Mouse (Mus musculus): Measurements from ENCODE around the gene Zfp704. TPM values are rescaled to one million over a fixed set of nuclear protein-coding genes. Genes with fewer than 3 reads are reported as not detected.

Zfp704 gene
- total and polyA plus RNA-seq, 2 experiments from 2014 or later = 11.3 to 68.8 TPM

- no peak for TF ChIP-seq CTCF (IDR thresholded peaks at IDR 0.05)
- Histone ChIP-seq H3K27ac (ENCODE audit: low read depth, low read length) (no peak overlapping the region), H3K27me3 (ENCODE audit: insufficient read depth, low read length) (no peaks in the 10 kb centered on the region), H3K4me1 (ENCODE audit: insufficient read depth, low read length) (0 out of 2 replicates have a peak, but pooled peaks cover 3% of the 10 kb centered on the region), H3K4me2 (ENCODE audit: low read depth, low read length, poor library complexity, severe bottlenecking) (no peak overlapping the region), H3K36me3 (ENCODE audit: insufficient read depth, low read length) (0 out of 2 replicates have a peak, but pooled peaks cover 7% of the 10 kb centered on the region), H3K9ac (replicated peaks; ENCODE audit: low read length, poor library complexity, severe bottlenecking) (no peak overlapping the region), H3K4me3 (ENCODE audit: low read depth, low read length) (no peak overlapping the region), H3K9me3 (ENCODE audit: low read length) (no peaks in the 10 kb centered on the region)
- DNase-seq (ENCODE audit: low spot score) = no peak
- WGBS = 89% methylated on average over 11 of the region's 11 CpGs
- ATAC-seq (ENCODE audit: low FRiP score) = no peak
Measured at GRCm38 (mm10) chr3:9562649-9563328, 47.1 kb downstream of the Zfp704 start.

GRCm38 (mm10) chr3:9557778-9558560, 51.9 kb downstream of the Zfp704 start:
- Histone ChIP-seq H3K36me3 (ENCODE audit: insufficient read depth, low read length) (0 out of 2 replicates have a peak, but pooled peaks cover 3% of the 10 kb centered on the region), H3K27ac (ENCODE audit: low read depth, low read length) (no peak overlapping the region), H3K4me3 (ENCODE audit: low read depth, low read length) (no peak overlapping the region), H3K9ac (replicated peaks; ENCODE audit: low read length, poor library complexity, severe bottlenecking) (no peak overlapping the region), H3K4me1 (ENCODE audit: insufficient read depth, low read length) (0 out of 2 replicates have a peak, but pooled peaks cover 3% of the 10 kb centered on the region), H3K9me3 (ENCODE audit: low read length) (no peaks in the 10 kb centered on the region), H3K4me2 (ENCODE audit: low read depth, low read length, poor library complexity, severe bottlenecking) (no peak overlapping the region), H3K27me3 (ENCODE audit: insufficient read depth, low read length) (no peaks in the 10 kb centered on the region)
- DNase-seq (ENCODE audit: low spot score) = no peak
- no peak for ATAC-seq (ENCODE audit: low FRiP score)
- WGBS = 62% methylated on average over 6 of the region's 6 CpGs
- no peak for TF ChIP-seq CTCF (IDR thresholded peaks at IDR 0.05)

GRCm38 (mm10) chr3:9556137-9556536, 53.7 kb downstream of the Zfp704 start:
- no peak for DNase-seq (ENCODE audit: low spot score)
- H3K4me3 ChIP-seq (ENCODE audit: low read depth, low read length) = no peak overlapping the region
- no peaks in the 10 kb centered on the region for H3K36me3 ChIP-seq (ENCODE audit: insufficient read depth, low read length)
- 0 out of 2 replicates have a peak, but pooled peaks cover 3% of the 10 kb centered on the region for H3K4me1 ChIP-seq (ENCODE audit: insufficient read depth, low read length)
- no peak overlapping the region for H3K9ac ChIP-seq (replicated peaks; ENCODE audit: low read length, poor library complexity, severe bottlenecking)
- no peak for ATAC-seq (ENCODE audit: low FRiP score)
- no peak overlapping the region for H3K4me2 ChIP-seq (ENCODE audit: low read depth, low read length, poor library complexity, severe bottlenecking)
- no peaks in the 10 kb centered on the region for H3K27me3 ChIP-seq (ENCODE audit: insufficient read depth, low read length)
- H3K9me3 ChIP-seq (ENCODE audit: low read length) = no peaks in the 10 kb centered on the region
- 67% methylated on average over 5 of the region's 5 CpGs for WGBS
- H3K27ac ChIP-seq (ENCODE audit: low read depth, low read length) = no peak overlapping the region
- no peak for TF ChIP-seq CTCF (IDR thresholded peaks at IDR 0.05)

GRCm38 (mm10) chr3:9554916-9555315, 55.0 kb downstream of the Zfp704 start:
- Histone ChIP-seq H3K4me3 (ENCODE audit: low read depth, low read length) (no peak overlapping the region), H3K36me3 (ENCODE audit: insufficient read depth, low read length) (no peaks in the 10 kb centered on the region), H3K9me3 (ENCODE audit: low read length) (no peaks in the 10 kb centered on the region), H3K9ac (replicated peaks; ENCODE audit: low read length, poor library complexity, severe bottlenecking) (no peak overlapping the region), H3K27me3 (ENCODE audit: insufficient read depth, low read length) (no peaks in the 10 kb centered on the region), H3K4me1 (ENCODE audit: insufficient read depth, low read length) (0 out of 2 replicates have a peak, but pooled peaks cover 3% of the 10 kb centered on the region), H3K27ac (ENCODE audit: low read depth, low read length) (no peak overlapping the region), H3K4me2 (ENCODE audit: low read depth, low read length, poor library complexity, severe bottlenecking) (no peak overlapping the region)
- no peak for TF ChIP-seq CTCF (IDR thresholded peaks at IDR 0.05)
- ATAC-seq (ENCODE audit: low FRiP score) = no peak
- DNase-seq (ENCODE audit: low spot score) = no peak
- 95% methylated on average over 6 of the region's 6 CpGs for WGBS

- Histone ChIP-seq H3K36me3 (ENCODE audit: insufficient read depth, low read length) (no peaks in the 10 kb centered on the region), H3K27me3 (ENCODE audit: insufficient read depth, low read length) (no peaks in the 10 kb centered on the region), H3K9ac (replicated peaks; ENCODE audit: low read length, poor library complexity, severe bottlenecking) (no peak overlapping the region), H3K4me1 (ENCODE audit: insufficient read depth, low read length) (no peaks in the 10 kb centered on the region), H3K9me3 (ENCODE audit: low read length) (no peaks in the 10 kb centered on the region), H3K4me2 (ENCODE audit: low read depth, low read length, poor library complexity, severe bottlenecking) (no peak overlapping the region), H3K4me3 (ENCODE audit: low read depth, low read length) (no peak overlapping the region), H3K27ac (ENCODE audit: low read depth, low read length) (no peak overlapping the region)
- ATAC-seq (ENCODE audit: low FRiP score) (no peak), DNase-seq (ENCODE audit: low spot score) (no peak)
- no peak for TF ChIP-seq CTCF (IDR thresholded peaks at IDR 0.05)
- WGBS = 71% methylated on average over 8 of the region's 8 CpGs
Measured at GRCm38 (mm10) chr3:9552332-9552731, 57.6 kb downstream of the Zfp704 start.

GRCm38 (mm10) chr3:9550930-9551329, 59.0 kb downstream of the Zfp704 start:
- no peak overlapping the region for H3K4me3 ChIP-seq (ENCODE audit: low read depth, low read length)
- H3K27me3 ChIP-seq (ENCODE audit: insufficient read depth, low read length) = no peaks in the 10 kb centered on the region
- ATAC-seq (ENCODE audit: low FRiP score) = no peak
- no peaks in the 10 kb centered on the region for H3K9me3 ChIP-seq (ENCODE audit: low read length)
- WGBS = 95% methylated on average over 1 of the region's 1 CpGs
- no peaks in the 10 kb centered on the region; the same call in 1 of the 2 replicates for H3K4me1 ChIP-seq (ENCODE audit: insufficient read depth, low read length)
- no peaks in the 10 kb centered on the region for H3K36me3 ChIP-seq (ENCODE audit: insufficient read depth, low read length)
- H3K4me2 ChIP-seq (ENCODE audit: low read depth, low read length, poor library complexity, severe bottlenecking) = no peak overlapping the region
- no peak overlapping the region for H3K27ac ChIP-seq (ENCODE audit: low read depth, low read length)
- no peak for TF ChIP-seq CTCF (IDR thresholded peaks at IDR 0.05)
- H3K9ac ChIP-seq (replicated peaks; ENCODE audit: low read length, poor library complexity, severe bottlenecking) = no peak overlapping the region
- DNase-seq (ENCODE audit: low spot score) = no peak

All from midbrain, postnatal 0 days (tissue).